Mouse (Mus musculus): Measurements from ENCODE around the gene Eya4. TPM values are rescaled to one million over a fixed set of nuclear protein-coding genes. Genes with fewer than 3 reads are reported as not detected.
A peak's percentile ranks its signal among the peaks of the same experiment; 100 is the strongest.

The Eya4 gene
- total and polyA plus RNA-seq, 2 experiments: 0.11 to 0.28 TPM

- Histone ChIP-seq H3K4me3 (ENCODE audit: insufficient read depth, low read depth, low read length) (no peak overlapping the region), H3K36me3 (ENCODE audit: control insufficient read depth, insufficient read depth, low read length) (no peaks in the 10 kb centered on the region), H3K27ac (replicated peaks; ENCODE audit: insufficient read depth, low read depth, low read length) (no peak overlapping the region), H3K9ac (ENCODE audit: low read depth, low read length) (no peak overlapping the region), H3K79me2 (ENCODE audit: control insufficient read depth, insufficient read depth, low read length) (no peaks in the 10 kb centered on the region), H3K27me3 (ENCODE audit: control insufficient read depth, insufficient read depth, low read length) (no peaks in the 10 kb centered on the region), H3K4me1 (ENCODE audit: control insufficient read depth, insufficient read depth, low read length) (no peaks in the 10 kb centered on the region)
- no peak for TF ChIP-seq POLR2A (IDR thresholded peaks at IDR 0.05; ENCODE audit: extremely low read depth, insufficient read depth, low read length)
- TF ChIP-seq CTCF (IDR thresholded peaks at IDR 0.05; ENCODE audit: low read depth, low read length): no peak
- 89% methylated on average over 6 of the region's 6 CpGs for WGBS
- no peak for DNase-seq (ENCODE audit: extremely low read depth, low read depth, low spot score)
Measured at GRCm38 (mm10) chr10:23185391-23185790, 165.2 kb downstream of the Eya4 start.

- Histone ChIP-seq H3K27me3 (ENCODE audit: control insufficient read depth, insufficient read depth, low read length) (no peaks in the 10 kb centered on the region), H3K4me3 (ENCODE audit: insufficient read depth, low read depth, low read length) (no peak overlapping the region), H3K9ac (ENCODE audit: low read depth, low read length) (no peak overlapping the region), H3K36me3 (ENCODE audit: control insufficient read depth, insufficient read depth, low read length) (no peaks in the 10 kb centered on the region), H3K4me1 (ENCODE audit: control insufficient read depth, insufficient read depth, low read length) (no peaks in the 10 kb centered on the region), H3K27ac (replicated peaks; ENCODE audit: insufficient read depth, low read depth, low read length) (no peak overlapping the region), H3K79me2 (ENCODE audit: control insufficient read depth, insufficient read depth, low read length) (no peaks in the 10 kb centered on the region)
- TF ChIP-seq CTCF (IDR thresholded peaks at IDR 0.05; ENCODE audit: low read depth, low read length) (no peak), POLR2A (IDR thresholded peaks at IDR 0.05; ENCODE audit: extremely low read depth, insufficient read depth, low read length) (no peak)
- WGBS: 84% methylated on average over 11 of the region's 11 CpGs
- DNase-seq (ENCODE audit: extremely low read depth, low read depth, low spot score): no peak
Measured at GRCm38 (mm10) chr10:23181572-23182493, 168.8 kb downstream of the Eya4 start.

- no peak for DNase-seq (ENCODE audit: extremely low read depth, low read depth, low spot score)
- TF ChIP-seq CTCF (IDR thresholded peaks at IDR 0.05; ENCODE audit: low read depth, low read length) (no peak), POLR2A (IDR thresholded peaks at IDR 0.05; ENCODE audit: extremely low read depth, insufficient read depth, low read length) (no peak)
- Histone ChIP-seq H3K79me2 (ENCODE audit: control insufficient read depth, insufficient read depth, low read length) (no peaks in the 10 kb centered on the region), H3K4me1 (ENCODE audit: control insufficient read depth, insufficient read depth, low read length) (no peaks in the 10 kb centered on the region), H3K4me3 (ENCODE audit: insufficient read depth, low read depth, low read length) (no peak overlapping the region), H3K27ac (replicated peaks; ENCODE audit: insufficient read depth, low read depth, low read length) (no peak overlapping the region), H3K9ac (ENCODE audit: low read depth, low read length) (no peak overlapping the region), H3K27me3 (ENCODE audit: control insufficient read depth, insufficient read depth, low read length) (no peaks in the 10 kb centered on the region), H3K36me3 (ENCODE audit: control insufficient read depth, insufficient read depth, low read length) (no peaks in the 10 kb centered on the region)
- WGBS: 78% methylated on average over 6 of the region's 6 CpGs
Measured at GRCm38 (mm10) chr10:23179285-23179684, 171.3 kb downstream of the Eya4 start.

GRCm38 (mm10) chr10:23177347-23178046 is 173.1 kb downstream of the Eya4 start:
- Histone ChIP-seq H3K79me2 (ENCODE audit: control insufficient read depth, insufficient read depth, low read length) (no peaks in the 10 kb centered on the region), H3K27me3 (ENCODE audit: control insufficient read depth, insufficient read depth, low read length) (no peaks in the 10 kb centered on the region), H3K9ac (ENCODE audit: low read depth, low read length) (no peak overlapping the region), H3K4me1 (ENCODE audit: control insufficient read depth, insufficient read depth, low read length) (no peaks in the 10 kb centered on the region), H3K27ac (replicated peaks; ENCODE audit: insufficient read depth, low read depth, low read length) (no peak overlapping the region), H3K36me3 (ENCODE audit: control insufficient read depth, insufficient read depth, low read length) (no peaks in the 10 kb centered on the region), H3K4me3 (ENCODE audit: insufficient read depth, low read depth, low read length) (no peak overlapping the region)
- TF ChIP-seq CTCF (IDR thresholded peaks at IDR 0.05; ENCODE audit: low read depth, low read length): no peak
- TF ChIP-seq POLR2A (IDR thresholded peaks at IDR 0.05; ENCODE audit: extremely low read depth, insufficient read depth, low read length): no peak
- 79% methylated on average over 5 of the region's 5 CpGs for WGBS
- DNase-seq (ENCODE audit: extremely low read depth, low read depth, low spot score): no peak

DNA sequence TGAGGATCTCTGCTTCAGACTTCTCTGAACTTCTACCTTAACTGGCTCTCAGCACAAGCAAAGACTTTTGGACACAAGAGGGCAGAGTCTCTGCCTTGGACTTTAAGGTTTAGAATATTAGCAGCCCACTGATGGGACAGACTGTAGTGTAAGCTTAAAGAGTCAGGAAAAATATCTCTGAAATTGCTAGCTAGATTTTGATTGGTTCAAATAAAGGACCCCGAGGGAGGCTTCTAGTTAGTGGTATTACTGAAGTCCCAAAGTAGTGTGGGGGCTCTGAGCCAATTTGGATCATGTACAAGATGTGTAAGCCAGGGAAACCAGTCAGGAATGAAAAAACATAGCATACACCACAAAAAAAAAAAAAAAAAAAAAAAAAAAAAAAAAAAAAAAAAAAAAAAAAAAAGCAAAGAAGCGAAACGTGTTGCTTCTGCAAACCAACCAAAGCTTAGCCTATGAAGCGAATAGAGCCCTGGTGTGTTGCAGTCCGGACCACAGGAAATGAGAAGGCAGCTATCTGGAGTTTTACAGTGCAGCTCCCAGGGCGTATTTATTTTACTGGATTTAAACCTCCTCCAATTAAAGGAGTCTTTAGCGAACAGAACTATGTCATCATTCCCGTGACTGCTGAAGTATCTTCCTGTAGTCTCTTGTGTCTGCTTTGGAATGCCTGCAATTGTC is 173.8 kb downstream of the Eya4 start:
- Histone ChIP-seq H3K36me3 (ENCODE audit: control insufficient read depth, insufficient read depth, low read length) (no peaks in the 10 kb centered on the region), H3K79me2 (ENCODE audit: control insufficient read depth, insufficient read depth, low read length) (no peaks in the 10 kb centered on the region), H3K4me3 (ENCODE audit: insufficient read depth, low read depth, low read length) (no peak overlapping the region), H3K9ac (ENCODE audit: low read depth, low read length) (no peak overlapping the region), H3K27me3 (ENCODE audit: control insufficient read depth, insufficient read depth, low read length) (no peaks in the 10 kb centered on the region), H3K27ac (replicated peaks; ENCODE audit: insufficient read depth, low read depth, low read length) (no peak overlapping the region), H3K4me1 (ENCODE audit: control insufficient read depth, insufficient read depth, low read length) (no peaks in the 10 kb centered on the region)
- WGBS: 60% methylated on average over 8 of the region's 8 CpGs
- TF ChIP-seq CTCF (IDR thresholded peaks at IDR 0.05; ENCODE audit: low read depth, low read length) (no peak), POLR2A (IDR thresholded peaks at IDR 0.05; ENCODE audit: extremely low read depth, insufficient read depth, low read length) (no peak)
- peak; percentile 23 for DNase-seq (ENCODE audit: extremely low read depth, low read depth, low spot score)

Measured in liver, adult 2 months (tissue).